Mouse (Mus musculus) hindbrain, embryonic 14.5 days (tissue): ENCODE data around the gene Mrps25. TPM values are rescaled to one million over a fixed set of nuclear protein-coding genes. Genes with fewer than 3 reads are reported as not detected.

Source experiments
- ATAC-seq: fragments of 200-750 bp; cut with Nextera tagmentation; 2 replicates; pipeline ENCODE4 v1.8.0; 2017; ENCODE audit warnings: moderate number of reproducible peaks, mild to moderate bottlenecking, moderate TSS enrichment, moderate library complexity; ENCODE audit not compliant: low FRiP score
- DNase-seq: peaks from one replicate; pipeline ENCODE4 v3.0.0-alpha.2; 2015; ENCODE audit warnings: low spot score
- H3K27ac ChIP-seq: fragments of 300-500 bp; sonication (generic); 2 replicates; pipeline ENCODE4 v1.5.1; 2014; ENCODE audit warnings: mild to moderate bottlenecking, moderate library complexity
- H3K27me3 ChIP-seq: fragments of 300-500 bp; sonication (generic); 2 replicates; pipeline ENCODE4 v1.6.1; 2014; ENCODE audit warnings: mild to moderate bottlenecking, low read length, mixed read lengths; ENCODE audit not compliant: control insufficient read depth, insufficient read depth
- H3K36me3 ChIP-seq: fragments of 300-500 bp; sonication (generic); replicated peaks from 2 replicates; pipeline ENCODE4 v1.6.1; 2014; ENCODE audit not compliant: control insufficient read depth, insufficient read depth
- H3K4me1 ChIP-seq: fragments of 300-500 bp; sonication (generic); replicated peaks from 2 replicates; pipeline ENCODE4 v1.6.1; 2014; ENCODE audit warnings: antibody characterized with exemption, low read length, mixed read lengths; ENCODE audit not compliant: control insufficient read depth, insufficient read depth
- H3K4me2 ChIP-seq: fragments of 300-500 bp; sonication (generic); replicated peaks from 2 replicates; pipeline ENCODE4 v1.6.1; 2014; ENCODE audit warnings: mild to moderate bottlenecking, moderate library complexity
- H3K4me3 ChIP-seq: fragments of 300-500 bp; sonication (generic); replicated peaks from 2 replicates; pipeline ENCODE4 v1.5.1; 2014; ENCODE audit warnings: mild to moderate bottlenecking, low read length
- H3K9ac ChIP-seq: fragments of 300-500 bp; sonication (generic); 2 replicates; pipeline ENCODE4 v1.6.1; 2014
- H3K9me3 ChIP-seq: fragments of 300-500 bp; sonication (generic); 2 replicates; pipeline ENCODE4 v1.6.1; 2016; ENCODE audit warnings: low read length; ENCODE audit not compliant: control insufficient read depth
- WGBS: fragments of 180-500 bp; shearing (Covaris S2); extraction: QIAGEN DNeasy Blood & Tissue Kit; methylation state at CpG from one replicate; pipeline ENCODE4 v1.1.7; 2014; 5-methylcytosine and 5-hydroxymethylcytosine counted together
- polyA plus RNA-seq: library from polyadenylated mRNA; unstranded; fragments of >200 nt; fragmentation: Nextera tagmentation; extraction: Ambion mirVana; gene quantifications from 2 replicates; pipeline ENCODE4 v1.2.1, GENCODE M21; 2014

Mrps25 gene
- polyA plus RNA-seq, 1 experiment from 2014 or later = 57.3 TPM

GRCm38 (mm10) chr6:92136356-92136755 lies 47.5 kb downstream of the Mrps25 start:
- ATAC-seq (no peak), DNase-seq (no peak)
- no peaks in the 10 kb centered on the region for H3K9me3 ChIP-seq
- no peaks in the 10 kb centered on the region for H3K27me3 ChIP-seq
- no peak overlapping the region for H3K4me2 ChIP-seq
- 71% methylated on average over 2 of the region's 2 CpGs for WGBS
- peaks cover 12% of the 10 kb centered on the region for H3K36me3 ChIP-seq
- H3K9ac ChIP-seq = no peak overlapping the region
- no peak overlapping the region for H3K4me3 ChIP-seq
- no peak overlapping the region for H3K27ac ChIP-seq
- no peaks in the 10 kb centered on the region for H3K4me1 ChIP-seq

GRCm38 (mm10) chr6:92133617-92134016 lies 50.2 kb downstream of the Mrps25 start:
- Histone ChIP-seq H3K36me3 (no peaks in the 10 kb centered on the region), H3K27me3 (no peaks in the 10 kb centered on the region), H3K9me3 (no peaks in the 10 kb centered on the region), H3K9ac (no peak overlapping the region), H3K4me1 (no peaks in the 10 kb centered on the region), H3K4me3 (no peak overlapping the region), H3K4me2 (no peak overlapping the region), H3K27ac (no peak overlapping the region)
- DNase-seq (no peak), ATAC-seq (no peak)
- 98% methylated on average over 2 of the region's 2 CpGs for WGBS

GRCm38 (mm10) chr6:92132021-92132911 lies 51.6 kb downstream of the Mrps25 start:
- Histone ChIP-seq H3K36me3 (no peaks in the 10 kb centered on the region), H3K4me2 (no peak overlapping the region), H3K27ac (no peak overlapping the region), H3K4me3 (no peak overlapping the region), H3K4me1 (no peaks in the 10 kb centered on the region), H3K27me3 (no peaks in the 10 kb centered on the region), H3K9ac (no peak overlapping the region), H3K9me3 (no peaks in the 10 kb centered on the region)
- ATAC-seq (no peak), DNase-seq (no peak)
- 89% methylated on average over 3 of the region's 3 CpGs for WGBS

GRCm38 (mm10) chr6:92131456-92131855 lies 52.4 kb downstream of the Mrps25 start:
- no peak for ATAC-seq
- H3K4me2 ChIP-seq = no peak overlapping the region

GRCm38 (mm10) chr6:92126861-92127468 lies 56.9 kb downstream of the Mrps25 start:
- DNase-seq (no peak), ATAC-seq (no peak)
- 100% methylated on average over 1 of the region's 1 CpGs for WGBS
- Histone ChIP-seq H3K36me3 (no peaks in the 10 kb centered on the region), H3K4me2 (no peak overlapping the region), H3K27me3 (no peaks in the 10 kb centered on the region), H3K4me3 (no peak overlapping the region), H3K9ac (no peak overlapping the region), H3K27ac (no peak overlapping the region), H3K9me3 (no peaks in the 10 kb centered on the region), H3K4me1 (no peaks in the 10 kb centered on the region)

More at GRCm38 (mm10) chr6:92131456-92131855, 52.4 kb downstream of the Mrps25 start:
- H3K9ac ChIP-seq = no peak overlapping the region
- DNase-seq = no peak
- H3K4me3 ChIP-seq = no peak overlapping the region
- no peaks in the 10 kb centered on the region for H3K4me1 ChIP-seq
- no peaks in the 10 kb centered on the region for H3K9me3 ChIP-seq
- H3K36me3 ChIP-seq = no peaks in the 10 kb centered on the region
- no peak overlapping the region for H3K27ac ChIP-seq
- WGBS = 98% methylated on average over 1 of the region's 1 CpGs
- H3K27me3 ChIP-seq = no peaks in the 10 kb centered on the region

- Histone ChIP-seq H3K36me3 (no peaks in the 10 kb centered on the region), H3K9me3 (no peaks in the 10 kb centered on the region), H3K4me1 (no peaks in the 10 kb centered on the region), H3K27me3 (no peaks in the 10 kb centered on the region), H3K27ac (no peak overlapping the region), H3K4me2 (no peak overlapping the region), H3K4me3 (no peak overlapping the region), H3K9ac (no peak overlapping the region)
- ATAC-seq (no peak), DNase-seq (no peak)
Measured at GRCm38 (mm10) chr6:92124547-92124946, 59.3 kb downstream of the Mrps25 start.

Other genes starting within 250 kb of the Mrps25 start
- gene Fgd5, start 205.2 kb downstream of the Mrps25 start, polyA plus RNA-seq = 14.5 and 16.8 TPM in 2 replicates
- 26.9 and 34.9 TPM in 2 replicates for gene Nr2c2, start 92.6 kb downstream of the Mrps25 start, polyA plus RNA-seq
- 22.4 and 26.8 TPM in 2 replicates for gene Rbsn, start 30.9 kb upstream of the Mrps25 start, polyA plus RNA-seq
- gene Trh, start 60.6 kb upstream of the Mrps25 start, polyA plus RNA-seq = 2.1 and 2.3 TPM in 2 replicates